Mouse (Mus musculus) CH12.LX (cell line): ENCODE measurements around the gene Phlda1.

ENCODE experiments used
- CHD2 ChIP-seq: IDR thresholded peaks from 2 replicates; pipeline ENCODE4 v1.6.1; 2011; ENCODE audit warnings: low read length, improper control_type of control experiment
- CTCF ChIP-seq, 2 experiments: IDR thresholded peaks in 1 of 2; conservative IDR thresholded peaks in 1 of 2; 2 replicates each; pipeline ENCODE4 v1.5.1; 2011 to 2012; ENCODE audit warnings: low read depth in 2 of 2, low read length in 2 of 2, improper control_type of control experiment in 1 of 2, inconsistent platforms in 1 of 2, mild to moderate bottlenecking in 1 of 2, moderate library complexity in 1 of 2
- EP300 ChIP-seq: IDR thresholded peaks from 2 replicates; pipeline ENCODE4 v1.6.1; 2011; ENCODE audit warnings: low read length, improper control_type of control experiment
- POLR2A ChIP-seq: IDR thresholded peaks from 2 replicates; pipeline ENCODE4 v1.6.1; 2011; ENCODE audit warnings: low read depth, mild to moderate bottlenecking, improper control_type of control experiment, low read length
- POLR2AphosphoS2 ChIP-seq: IDR thresholded peaks from 2 replicates; pipeline ENCODE4 v1.6.1; 2011; ENCODE audit warnings: low read depth, low read length, improper control_type of control experiment
- USF1 ChIP-seq: IDR thresholded peaks from 2 replicates; pipeline ENCODE4 v1.6.1; 2014; ENCODE audit warnings: low read depth, mild to moderate bottlenecking, inconsistent platforms, low read length, improper control_type of control experiment

- TF ChIP-seq POLR2A (no peak), EP300 (no peak), CTCF (conservative IDR thresholded peaks at IDR 0.05 in 1 of 2, IDR thresholded peaks at IDR 0.05 in 1 of 2; ENCODE audit: low read depth in 2 of 2, low read length in 2 of 2) (no peak), USF1 (no peak), CHD2 (no peak), POLR2AphosphoS2 (no peak)
These were observed 2.4 kb downstream of the Phlda1 start for GRCm38 (mm10) chr10:111508324-111509080.
